Mouse (Mus musculus): ENCODE results near the gene Nrbp1.

GRCm38 (mm10) chr5:31204421-31204820 lies 36.2 kb upstream of the Nrbp1 start:
- TF ChIP-seq CTCF (IDR thresholded peaks at IDR 0.05; ENCODE audit: low read depth, low read length) (no peak), POLR2A (IDR thresholded peaks at IDR 0.05; ENCODE audit: borderline replicate concordance, low read depth, low read length) (no peak)
